Mouse (Mus musculus): ENCODE results near the gene Trank1. TPM values are rescaled to one million over a fixed set of nuclear protein-coding genes. Genes with fewer than 3 reads are reported as not detected.

Gene Trank1
- polyA plus RNA-seq, 1 experiment from 2014 or later = 6.1 TPM

GRCm38 (mm10) chr9:111408012-111408411, 96.5 kb downstream of the Trank1 start:
- no peak overlapping the region for H3K9ac ChIP-seq (replicated peaks)
- H3K4me2 ChIP-seq (replicated peaks) = no peak overlapping the region
- no peaks in the 10 kb centered on the region for H3K9me3 ChIP-seq
- H3K27ac ChIP-seq = no peak overlapping the region
- no peaks in the 10 kb centered on the region for H3K27me3 ChIP-seq
- H3K36me3 ChIP-seq = no peaks in the 10 kb centered on the region
- H3K4me1 ChIP-seq (replicated peaks) = peaks cover 11% of the 10 kb centered on the region
- 84% methylated on average over 6 of the region's 6 CpGs for WGBS
- ATAC-seq = no peak
- H3K4me3 ChIP-seq (replicated peaks) = no peak overlapping the region

GRCm38 (mm10) chr9:111408427-111408826, 96.9 kb downstream of the Trank1 start:
- peaks cover 14% of the 10 kb centered on the region for H3K4me1 ChIP-seq (replicated peaks)

GRCm38 (mm10) chr9:111412471-111413160, 101.1 kb downstream of the Trank1 start:
- Histone ChIP-seq H3K27ac (peak overlapping the region; percentile 57), H3K9ac (replicated peaks) (no peak overlapping the region), H3K4me1 (replicated peaks) (peaks cover 14% of the 10 kb centered on the region), H3K27me3 (no peaks in the 10 kb centered on the region), H3K36me3 (no peaks in the 10 kb centered on the region), H3K9me3 (no peaks in the 10 kb centered on the region), H3K4me3 (replicated peaks) (no peak overlapping the region), H3K4me2 (replicated peaks) (peak overlapping the region; percentile 32)
- ATAC-seq = peak; percentile 71
- WGBS = 54% methylated on average over 16 of the region's 16 CpGs

More at GRCm38 (mm10) chr9:111408427-111408826, 96.9 kb downstream of the Trank1 start:
- no peak overlapping the region for H3K4me3 ChIP-seq (replicated peaks)
- H3K9ac ChIP-seq (replicated peaks) = no peak overlapping the region
- H3K9me3 ChIP-seq = no peaks in the 10 kb centered on the region
- 83% methylated on average over 10 of the region's 10 CpGs for WGBS
- no peak overlapping the region for H3K4me2 ChIP-seq (replicated peaks)
- no peak for ATAC-seq
- H3K27ac ChIP-seq = no peak overlapping the region
- H3K27me3 ChIP-seq = no peaks in the 10 kb centered on the region
- H3K36me3 ChIP-seq = no peaks in the 10 kb centered on the region

GRCm38 (mm10) chr9:111421862-111422261, 110.3 kb downstream of the Trank1 start:
- no peak overlapping the region for H3K4me2 ChIP-seq (replicated peaks)
- H3K27me3 ChIP-seq = no peaks in the 10 kb centered on the region
- no peak overlapping the region for H3K27ac ChIP-seq
- 80% methylated on average over 2 of the region's 2 CpGs for WGBS
- H3K4me1 ChIP-seq (replicated peaks) = peaks cover 11% of the 10 kb centered on the region
- H3K9ac ChIP-seq (replicated peaks) = no peak overlapping the region
- H3K4me3 ChIP-seq (replicated peaks) = no peak overlapping the region
- no peak for ATAC-seq
- no peaks in the 10 kb centered on the region for H3K9me3 ChIP-seq
- H3K36me3 ChIP-seq = no peaks in the 10 kb centered on the region

GRCm38 (mm10) chr9:111422567-111422966, 111.0 kb downstream of the Trank1 start:
- Histone ChIP-seq H3K27me3 (no peaks in the 10 kb centered on the region), H3K36me3 (no peaks in the 10 kb centered on the region), H3K4me3 (replicated peaks) (no peak overlapping the region), H3K9me3 (no peaks in the 10 kb centered on the region), H3K4me2 (replicated peaks) (no peak overlapping the region), H3K27ac (no peak overlapping the region), H3K9ac (replicated peaks) (no peak overlapping the region), H3K4me1 (replicated peaks) (peaks cover 11% of the 10 kb centered on the region)
- 76% methylated on average over 5 of the region's 5 CpGs for WGBS
- no peak for ATAC-seq

- 42% methylated on average over 6 of the region's 6 CpGs for WGBS
- ATAC-seq = no peak
- Histone ChIP-seq H3K4me3 (replicated peaks) (no peak overlapping the region), H3K36me3 (no peaks in the 10 kb centered on the region), H3K9me3 (no peaks in the 10 kb centered on the region), H3K27me3 (no peaks in the 10 kb centered on the region), H3K4me2 (replicated peaks) (no peak overlapping the region), H3K27ac (no peak overlapping the region), H3K4me1 (replicated peaks) (peaks cover 11% of the 10 kb centered on the region), H3K9ac (replicated peaks) (no peak overlapping the region)
Measured at GRCm38 (mm10) chr9:111425113-111425512, 113.6 kb downstream of the Trank1 start.

GRCm38 (mm10) chr9:111425952-111426351, 114.4 kb downstream of the Trank1 start:
- ATAC-seq = no peak
- Histone ChIP-seq H3K36me3 (no peaks in the 10 kb centered on the region), H3K27me3 (no peaks in the 10 kb centered on the region), H3K9me3 (no peaks in the 10 kb centered on the region), H3K4me1 (replicated peaks) (peaks cover 11% of the 10 kb centered on the region), H3K9ac (replicated peaks) (no peak overlapping the region), H3K4me2 (replicated peaks) (no peak overlapping the region), H3K4me3 (replicated peaks) (no peak overlapping the region), H3K27ac (no peak overlapping the region)
- 79% methylated on average over 4 of the region's 4 CpGs for WGBS

- Histone ChIP-seq H3K4me2 (replicated peaks) (no peak overlapping the region), H3K27ac (no peak overlapping the region), H3K4me3 (replicated peaks) (no peak overlapping the region), H3K4me1 (replicated peaks) (peaks cover 11% of the 10 kb centered on the region), H3K9me3 (no peaks in the 10 kb centered on the region), H3K36me3 (no peaks in the 10 kb centered on the region), H3K27me3 (no peaks in the 10 kb centered on the region), H3K9ac (replicated peaks) (no peak overlapping the region)
- WGBS = 86% methylated on average over 9 of the region's 9 CpGs
- ATAC-seq = no peak
Measured at GRCm38 (mm10) chr9:111427891-111428555, 116.5 kb downstream of the Trank1 start.

- Histone ChIP-seq H3K4me1 (replicated peaks) (peaks cover 11% of the 10 kb centered on the region), H3K27ac (no peak overlapping the region), H3K4me3 (replicated peaks) (no peak overlapping the region), H3K4me2 (replicated peaks) (no peak overlapping the region), H3K27me3 (no peaks in the 10 kb centered on the region), H3K9ac (replicated peaks) (no peak overlapping the region), H3K9me3 (no peaks in the 10 kb centered on the region), H3K36me3 (no peaks in the 10 kb centered on the region)
- 83% methylated on average over 8 of the region's 8 CpGs for WGBS
- no peak for ATAC-seq
Measured at GRCm38 (mm10) chr9:111428698-111429362, 117.3 kb downstream of the Trank1 start.

GRCm38 (mm10) chr9:111429363-111429750, 117.8 kb downstream of the Trank1 start:
- no peak overlapping the region for H3K4me3 ChIP-seq (replicated peaks)
- H3K4me1 ChIP-seq (replicated peaks) = peaks cover 11% of the 10 kb centered on the region
- ATAC-seq = no peak
- 47% methylated on average over 2 of the region's 2 CpGs for WGBS
- no peaks in the 10 kb centered on the region for H3K36me3 ChIP-seq
- H3K27ac ChIP-seq = no peak overlapping the region
- H3K9me3 ChIP-seq = no peaks in the 10 kb centered on the region
- no peak overlapping the region for H3K4me2 ChIP-seq (replicated peaks)
- no peak overlapping the region for H3K9ac ChIP-seq (replicated peaks)
- H3K27me3 ChIP-seq = no peaks in the 10 kb centered on the region

- ATAC-seq = no peak
- H3K9ac ChIP-seq (replicated peaks) = no peak overlapping the region
- no peak overlapping the region for H3K4me3 ChIP-seq (replicated peaks)
- H3K27me3 ChIP-seq = peaks cover 32% of the 10 kb centered on the region
- H3K27ac ChIP-seq = no peak overlapping the region
- H3K4me2 ChIP-seq (replicated peaks) = no peak overlapping the region
- H3K36me3 ChIP-seq = no peaks in the 10 kb centered on the region
- 83% methylated on average over 2 of the region's 2 CpGs for WGBS
- no peaks in the 10 kb centered on the region for H3K9me3 ChIP-seq
- peaks cover 4% of the 10 kb centered on the region for H3K4me1 ChIP-seq (replicated peaks)
Measured at GRCm38 (mm10) chr9:111435429-111435828, 123.9 kb downstream of the Trank1 start.

All from midbrain, embryonic 13.5 days (tissue).